Mouse (Mus musculus) liver, embryonic 14.5 days (tissue): Measurements from ENCODE around the gene Spon1.

ENCODE experiments used
- CTCF ChIP-seq: IDR thresholded peaks from 2 replicates; pipeline ENCODE4 v1.5.1; 2016; ENCODE audit warnings: antibody characterized with exemption, low read depth, control low read depth
- EP300 ChIP-seq: IDR thresholded peaks from 2 replicates; pipeline ENCODE4 v1.6.1; 2016; ENCODE audit warnings: antibody characterized with exemption, low read depth

DNA sequence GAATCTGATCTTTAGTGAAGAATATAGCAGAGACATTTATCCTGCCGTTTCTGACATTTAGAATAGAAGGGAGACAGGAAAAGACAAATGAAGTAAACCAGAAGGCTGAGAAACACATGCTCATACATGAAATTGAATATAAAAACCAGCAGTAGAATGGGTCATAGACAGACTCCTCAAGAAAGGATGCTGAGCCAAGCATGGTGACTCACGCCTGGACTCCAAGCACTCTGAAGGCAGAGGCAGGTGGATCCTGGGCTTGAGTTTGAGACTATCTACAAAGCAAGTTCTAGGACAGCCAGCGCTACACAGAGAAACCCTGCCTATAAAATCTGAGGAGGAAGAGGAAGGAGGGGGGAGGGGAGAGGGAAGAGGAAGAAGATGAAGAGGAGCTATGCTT lies 324.4 kb downstream of the Spon1 start:
- TF ChIP-seq CTCF (no peak), EP300 (no peak)
